Mouse (Mus musculus) adrenal gland (tissue): ENCODE results near the gene Ryr2.
"Not testable (repeated sequence)": the region's sequence is repeated elsewhere in the genome, so short reads cannot be mapped to it uniquely, and the experiment has no call there.

Experiments used
- intact Hi-C: fragments of 180-260 bp; cut with DNase I; formaldehyde crosslinking; loops from one replicate; pipeline ENCODE4 v1.15.1; 2025
- long read RNA-seq, 2 experiments: library from polyadenylated mRNA; unstranded; transcript quantifications; one replicate each; pipeline ENCODE4 v2.0.0; 2020; ENCODE audit warnings: borderline replicate concordance in 1 of 2; ENCODE audit not compliant: insufficient replicate concordance in 1 of 2

The Ryr2 gene
- long read RNA-seq, experiment 1, partial matches to known transcripts, result 0 of 1 reads
- long read RNA-seq, experiment 1, other reads (novel, unspliced or antisense), result 1 of 1 reads
- long read RNA-seq, experiment 2, partial matches to known transcripts, result 0 of 2 reads
- long read RNA-seq, experiment 2, other reads (novel, unspliced or antisense), result 1 of 2 reads

DNA sequence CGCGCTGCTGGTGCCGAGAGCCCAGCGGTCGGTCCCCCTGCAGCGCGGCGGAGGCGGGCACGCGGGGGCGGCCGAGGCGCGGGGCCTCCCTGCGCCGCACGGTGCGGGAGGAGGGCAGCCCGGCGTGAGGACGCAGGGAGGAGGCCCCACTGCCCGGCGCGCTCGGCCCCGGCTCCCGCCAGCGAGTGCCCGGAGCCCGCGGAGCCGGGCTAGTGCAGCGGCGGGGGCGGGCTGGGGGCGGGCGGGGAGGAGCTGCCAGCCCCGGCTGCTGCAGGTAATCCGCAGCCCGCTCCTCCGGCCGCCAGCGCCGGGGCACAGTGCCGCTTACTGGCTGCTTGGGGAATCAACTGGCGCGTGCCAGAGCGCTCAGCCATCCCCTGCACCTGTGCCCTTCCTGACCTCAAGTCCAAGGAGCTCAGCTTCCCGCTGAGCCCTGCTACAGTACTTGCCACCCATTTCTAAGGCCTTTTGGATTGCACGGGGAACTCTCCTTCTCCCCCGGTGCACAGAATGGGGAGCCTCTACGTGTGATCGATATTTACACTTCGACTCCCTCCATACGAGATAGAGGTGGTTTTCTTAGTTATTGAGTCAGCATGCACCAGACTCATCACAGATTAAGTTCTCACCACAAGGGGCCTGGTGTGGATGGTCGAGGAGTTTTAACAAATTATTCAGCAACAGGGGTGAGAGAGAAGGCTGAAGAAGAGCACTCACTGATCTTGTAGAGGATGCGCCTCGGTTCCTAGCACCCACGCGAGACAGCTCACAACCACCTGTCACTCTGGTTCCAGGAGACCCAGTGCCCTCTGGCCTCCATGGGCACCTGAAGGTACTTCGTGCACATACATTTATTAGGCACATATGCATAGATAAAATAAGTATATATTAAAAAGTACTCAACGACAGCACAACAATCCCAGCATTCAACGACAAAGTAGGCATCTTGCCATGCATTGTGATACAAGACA, at the start of gene Ryr2:
Ryr2 (minus strand) TSS at position 284 of the 971 bp plus-strand sequence.
- intact Hi-C loops, result loop anchor here (5.0 kb wide), 1 partner anchor 345 kb away; no protein-coding TSS in a partner anchor

DNA sequence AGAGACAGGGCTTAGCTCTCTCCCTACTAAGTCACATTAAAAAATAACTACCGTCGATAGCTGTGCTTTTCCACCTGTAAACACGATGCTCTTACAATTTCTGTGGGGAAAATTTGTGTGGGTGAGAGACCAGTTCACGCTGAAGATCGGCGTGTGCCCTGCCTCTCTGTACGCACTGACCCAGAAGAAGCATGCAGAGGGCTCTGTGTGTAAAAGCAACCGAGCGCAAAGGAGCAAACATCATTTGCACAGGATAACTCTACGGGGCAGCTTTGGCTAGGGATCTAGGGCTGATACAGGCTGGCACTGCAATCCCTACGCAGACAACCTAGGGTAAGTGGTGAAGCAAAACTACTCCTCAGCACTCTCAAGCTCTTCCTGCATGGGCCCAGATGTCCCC, 47.2 kb upstream of the Ryr2 start:
- intact Hi-C loops, result no loop called here

GRCm38 (mm10) chr13:12146918-12147507, 40.3 kb upstream of the Ryr2 start:
- intact Hi-C loops, result no loop called here

DNA sequence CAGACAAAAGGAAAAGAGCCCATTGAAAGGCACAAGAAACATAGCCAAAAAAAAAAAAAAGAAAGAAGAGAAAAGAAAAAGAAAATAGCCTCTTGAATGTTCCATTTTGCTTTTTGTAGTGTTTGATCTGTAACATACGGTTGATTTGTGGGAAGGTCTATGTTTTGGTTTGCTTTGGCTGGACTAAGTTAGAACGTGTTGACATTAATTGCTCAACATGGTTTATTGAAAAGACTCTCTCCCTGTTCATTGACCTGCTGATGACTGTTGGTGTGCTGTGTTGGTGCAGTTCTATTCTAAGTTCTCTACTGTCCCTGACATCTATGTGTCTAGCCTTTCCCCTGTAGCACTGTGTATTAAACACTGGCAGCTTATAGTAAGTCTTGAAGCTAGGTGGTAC, 39.7 kb upstream of the Ryr2 start:
- intact Hi-C loops, result no loop called here

- intact Hi-C loops, result no loop called here
These were observed 36.6 kb upstream of the Ryr2 start for GRCm38 (mm10) chr13:12143347-12143746.

DNA sequence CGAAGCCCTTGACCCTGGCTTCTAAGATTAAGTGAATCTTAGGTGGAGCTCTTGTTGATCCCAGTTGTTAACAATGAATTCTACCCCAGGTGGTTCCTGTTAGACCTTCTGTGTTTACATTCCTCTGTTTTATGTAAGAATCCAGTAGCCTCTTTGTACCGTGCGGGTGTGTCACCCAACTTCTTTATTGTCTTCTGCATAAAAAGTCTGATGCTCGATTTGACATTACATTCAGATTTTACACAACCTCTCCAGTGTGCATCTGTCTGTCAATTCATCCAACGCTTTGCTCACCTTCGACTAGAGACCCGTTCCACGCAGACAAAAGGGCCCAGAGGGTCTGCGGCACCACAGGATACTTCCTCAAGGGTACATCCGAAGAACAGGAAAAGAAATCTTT, 29.7 kb upstream of the Ryr2 start:
- intact Hi-C loops, result not testable (repeated sequence)

DNA sequence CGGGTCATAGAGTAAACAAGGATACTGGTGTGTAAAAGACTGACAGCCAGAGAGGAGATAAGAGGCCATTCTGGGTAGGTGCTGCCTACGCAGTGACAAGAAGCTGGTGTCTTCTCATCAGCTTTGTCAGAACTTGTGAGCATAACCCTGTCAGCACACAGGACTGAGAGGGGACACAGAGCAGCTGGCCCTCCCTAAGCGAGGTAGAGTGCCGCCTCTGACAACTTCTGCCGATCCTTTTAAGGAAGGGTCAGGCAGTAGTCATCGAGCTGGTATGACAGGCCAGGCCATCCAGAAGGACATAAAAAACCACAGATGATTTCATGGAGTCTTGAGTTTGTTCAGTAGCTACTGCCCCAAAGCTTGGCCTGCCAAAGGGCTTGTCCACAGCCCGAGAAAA, 26.8 kb upstream of the Ryr2 start:
- intact Hi-C loops, result no loop called here

GRCm38 (mm10) chr13:12132160-12132710, 25.5 kb upstream of the Ryr2 start:
- intact Hi-C loops, result no loop called here

DNA sequence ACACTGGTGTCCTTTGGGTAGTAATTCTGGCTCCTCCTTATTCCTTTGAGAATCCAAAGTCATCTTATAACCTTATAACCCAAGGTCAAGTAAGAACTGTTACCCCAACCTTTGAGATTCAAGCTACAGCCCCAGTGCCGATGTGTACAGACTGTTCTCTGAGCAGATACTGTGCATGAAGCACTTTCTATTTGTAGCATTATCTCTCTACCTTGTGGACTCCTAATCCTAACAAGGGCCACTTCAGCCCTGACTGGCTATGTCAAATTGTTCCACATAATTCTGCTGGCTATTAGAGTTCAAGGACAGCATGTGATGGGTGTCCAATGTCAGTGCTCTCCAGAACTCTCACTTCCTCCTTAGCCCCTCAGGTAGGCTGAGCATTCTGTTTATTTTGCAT, 22.4 kb upstream of the Ryr2 start:
- intact Hi-C loops, result no loop called here

DNA sequence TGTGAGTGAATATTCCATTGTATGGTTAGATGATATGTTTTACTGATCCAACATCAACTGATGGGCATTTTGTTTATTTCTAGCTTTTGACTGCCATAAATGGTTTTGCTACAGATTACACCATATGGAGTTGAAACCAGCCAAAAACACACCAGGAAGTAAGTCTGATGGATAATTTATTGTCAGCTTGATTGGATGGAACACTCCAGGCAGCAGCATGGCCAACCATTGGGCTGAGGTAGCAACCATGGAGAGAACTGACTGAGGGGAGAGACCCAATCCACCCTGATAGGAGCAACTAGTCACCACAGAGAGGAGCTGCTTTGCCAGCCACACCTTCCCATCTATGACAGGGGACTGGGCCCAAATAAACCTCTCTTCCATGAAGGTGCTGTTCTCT, 19.4 kb upstream of the Ryr2 start:
- intact Hi-C loops, result no loop called here

DNA sequence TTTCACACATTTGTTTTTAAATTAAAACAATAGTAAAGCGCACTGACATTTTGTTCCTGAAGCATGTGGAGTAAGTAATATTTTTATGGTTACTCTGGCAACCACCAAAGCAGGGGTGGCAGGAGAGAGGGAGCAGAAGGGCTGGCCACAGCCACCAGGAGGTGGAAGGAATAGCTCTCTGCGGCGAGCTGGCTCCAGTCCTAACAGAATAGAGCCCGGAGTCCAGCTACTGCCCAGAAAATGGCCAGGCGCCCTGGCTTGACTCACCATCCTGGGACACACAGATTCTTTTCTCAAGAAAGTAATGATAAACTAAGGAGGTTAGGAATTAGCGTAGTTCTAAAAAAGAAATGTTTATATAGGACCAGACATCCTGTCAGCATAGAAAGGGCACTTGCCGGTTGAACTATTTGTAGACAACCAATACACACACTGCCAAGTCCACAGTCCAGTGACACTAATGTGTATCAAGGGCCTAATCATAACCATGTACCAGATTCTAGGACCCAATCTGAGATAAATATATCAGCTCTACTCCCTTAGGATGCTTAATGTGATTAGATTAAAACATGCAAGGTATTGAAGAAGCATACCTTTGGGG, 18.3 kb upstream of the Ryr2 start:
- intact Hi-C loops, result no loop called here

GRCm38 (mm10) chr13:12115551-12115950, 8.8 kb upstream of the Ryr2 start:
- intact Hi-C loops, result no loop called here

- intact Hi-C loops, result no loop called here
These were observed 8.1 kb upstream of the Ryr2 start for GRCm38 (mm10) chr13:12114816-12115215.

DNA sequence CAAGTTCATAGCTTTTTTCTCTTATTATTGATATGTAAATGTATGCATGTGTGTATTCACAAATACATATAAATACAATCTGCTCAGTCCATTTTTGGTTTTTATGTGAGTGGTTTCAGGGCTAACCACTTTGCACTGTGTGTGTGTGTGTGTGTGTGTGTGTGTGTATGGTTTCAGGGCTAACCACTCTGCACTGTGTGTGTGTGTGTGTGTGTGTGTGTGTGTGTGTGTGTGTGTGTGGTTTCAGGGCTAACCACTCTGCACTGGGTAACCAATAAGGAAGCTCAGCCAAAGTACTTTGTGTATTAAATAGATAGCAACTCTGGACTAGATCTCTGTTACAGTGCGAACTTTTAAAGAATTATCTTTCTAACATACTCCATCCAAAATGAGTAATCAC, 2.2 kb upstream of the Ryr2 start:
- intact Hi-C loops, result loop anchor here (5.0 kb wide), 1 partner anchor 347 kb away; no protein-coding TSS in a partner anchor

- intact Hi-C loops, result loop anchor here (5.0 kb wide), 1 partner anchor 344 kb away; no protein-coding TSS in a partner anchor
These were observed 716 bp downstream of the Ryr2 start for GRCm38 (mm10) chr13:12105830-12106628.

DNA sequence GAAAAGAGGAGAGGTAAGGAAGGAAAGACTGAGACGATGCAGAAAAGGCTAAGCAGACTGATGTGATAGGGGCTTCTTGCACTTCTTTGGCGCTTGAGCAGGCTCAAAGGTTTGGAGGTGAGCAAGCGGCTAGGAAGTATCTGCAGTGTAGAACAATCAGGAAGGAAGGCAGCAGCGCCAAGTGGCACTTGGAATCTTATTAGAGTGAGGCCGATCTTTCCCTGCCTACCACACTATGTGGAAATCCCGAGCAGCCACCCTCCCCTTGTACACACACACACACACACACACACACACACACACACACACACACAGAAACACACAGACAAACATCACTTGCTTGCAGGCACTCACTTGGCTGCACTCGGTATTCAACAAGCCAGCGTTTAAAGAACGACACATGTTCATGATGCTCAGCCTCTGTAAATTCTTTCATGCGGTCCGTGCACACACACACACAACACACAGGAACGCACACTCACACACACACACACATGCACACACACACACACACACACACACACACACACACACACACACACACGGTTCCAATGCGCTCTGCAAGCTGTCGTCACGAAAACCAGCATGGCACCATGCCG, 1.4 kb downstream of the Ryr2 start:
- intact Hi-C loops, result loop anchor here (5.0 kb wide), 1 partner anchor 343 kb away; no protein-coding TSS in a partner anchor

- intact Hi-C loops, result no loop called here
These were observed 2.4 kb downstream of the Ryr2 start for GRCm38 (mm10) chr13:12104318-12104717.

DNA sequence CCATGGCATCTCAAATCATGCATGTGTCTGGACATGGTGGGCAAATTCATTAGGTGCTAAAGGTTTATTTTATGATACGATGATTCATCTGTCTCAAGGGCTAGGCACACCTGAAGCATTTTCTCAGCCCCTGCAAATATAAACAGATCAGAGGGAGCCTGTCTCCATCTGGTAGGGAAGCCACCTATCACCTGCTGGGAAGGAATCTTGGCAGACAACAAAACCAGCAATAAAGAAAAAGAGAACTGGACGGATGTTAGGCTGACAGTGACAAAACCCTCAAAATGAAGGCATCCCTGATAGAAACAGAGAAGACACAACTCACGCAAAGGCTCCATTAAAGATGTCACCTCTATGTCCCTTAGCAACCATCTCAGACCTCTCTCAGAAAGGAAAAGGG, 3.7 kb downstream of the Ryr2 start:
- intact Hi-C loops, result no loop called here

DNA sequence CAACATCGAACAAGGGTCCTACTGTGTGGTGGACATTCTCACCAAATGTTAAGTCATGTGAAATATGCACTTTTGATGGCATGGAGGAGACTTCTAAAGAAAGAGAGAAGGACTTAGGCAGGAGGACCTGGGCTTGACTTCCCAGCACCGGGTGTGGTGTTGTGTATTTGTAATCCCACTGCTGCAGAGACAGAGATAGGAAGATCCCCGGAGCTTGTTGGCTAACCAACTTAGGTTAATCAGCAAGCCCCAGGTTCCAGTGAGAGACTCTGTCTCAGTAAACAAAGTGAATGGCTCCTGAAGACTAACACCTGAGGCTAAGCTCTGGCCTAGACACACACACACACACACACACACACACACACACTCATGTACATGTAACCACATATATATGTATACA, 7.3 kb downstream of the Ryr2 start:
- intact Hi-C loops, result no loop called here

DNA sequence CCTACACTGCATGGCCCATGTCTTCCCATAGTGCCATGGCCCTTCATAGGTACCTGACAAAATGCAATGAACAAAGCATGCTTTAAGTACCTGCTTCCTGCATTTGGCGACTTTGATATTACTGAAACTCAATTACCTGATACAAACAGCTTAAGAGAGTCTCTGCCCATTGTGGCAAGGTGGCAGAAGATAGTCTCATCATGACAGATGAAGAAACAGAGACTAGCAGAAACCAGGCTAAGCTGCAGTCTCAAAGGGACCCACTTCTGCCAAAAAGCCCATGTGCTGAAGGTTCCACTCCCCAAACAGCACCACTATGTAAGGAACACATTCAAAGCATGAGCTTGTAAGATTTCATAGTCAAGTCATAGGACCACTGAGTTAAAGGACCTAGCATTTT, 7.8 kb downstream of the Ryr2 start:
- intact Hi-C loops, result no loop called here
